Comparison of ENCODE assay signal across 21 mouse cellular contexts in the genomic region with DNA sequence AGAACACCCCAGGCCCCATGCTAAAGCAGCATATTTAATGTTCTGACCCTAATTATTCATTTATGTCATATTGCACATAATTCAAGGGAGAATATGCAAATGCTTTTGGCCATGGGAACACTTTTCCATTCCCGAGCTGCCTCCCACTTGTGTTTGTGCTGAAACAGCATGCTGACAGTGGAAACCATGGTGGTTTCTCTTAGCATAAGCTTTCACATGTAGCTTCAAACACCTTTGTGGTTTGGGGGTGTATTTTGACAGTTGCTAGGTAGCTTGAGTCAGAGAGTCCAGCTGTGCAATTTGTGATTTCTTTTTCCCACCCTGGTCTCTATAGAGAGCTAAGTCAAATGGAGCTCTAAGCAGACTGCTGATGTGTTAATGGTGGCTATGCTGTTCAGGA. TPM values are rescaled to one million over a fixed set of nuclear protein-coding genes. Genes with fewer than 3 reads are reported as not detected.
DNase-seq lines count a peak whose midpoint lies in the region; ATAC-seq lines count a peak whose summit lies in the region.
"Had no signal": no experiment of that assay in that cellular context is flagged by ENCODE, and none has a peak within 500 bp of the region (broad histone marks: within the 10 kb centered on the region; RNA-seq: fewer than 3 reads in every experiment).

No protein-coding gene starts in this region.

- no peak for ATAC-seq in embryonic facial prominence, embryonic 15.5 days (ENCODE audit: insufficient number of reproducible peaks, low FRiP score, low TSS enrichment, low read depth)
- ATAC-seq in limb, embryonic 15.5 days (ENCODE audit: insufficient number of reproducible peaks, low FRiP score, low TSS enrichment, low read depth): no peak
- ATAC-seq in liver, embryonic 12.5 days: no peak
- ATAC-seq: forebrain, embryonic 16.5 days; hindbrain, embryonic 16.5 days had no signal

- no peak for DNase-seq in embryonic facial prominence, embryonic 10.5 days (ENCODE audit: low spot score)
- DNase-seq in limb, embryonic 10.5 days (ENCODE audit: low spot score): no peak
- DNase-seq in thymus, postnatal 10 days (ENCODE audit: low spot score in 2 of 2): peak; percentile 40 to 47
- DNase-seq in thymus, postnatal 4 days: peak; percentile 31
- no peak for DNase-seq in spleen, postnatal 10 days (ENCODE audit: low spot score in 2 of 2)
- DNase-seq: adrenal gland, postnatal 14 days; cerebellum, adult 18-20 months; cerebellum, adult 9-11 months; gastrocnemius, adult 2 months; gastrocnemius, postnatal 25 days; heart, postnatal 10 days; heart, postnatal 4 days had no signal

- H3K4me3 ChIP-seq in embryonic facial prominence, embryonic 15.5 days (replicated peaks): no peak overlapping the region
- H3K4me3 ChIP-seq in embryonic facial prominence, embryonic 10.5 days: no peak overlapping the region
- H3K4me3 ChIP-seq in limb, embryonic 15.5 days: no peak overlapping the region
- H3K4me3 ChIP-seq in limb, embryonic 10.5 days: no peak overlapping the region
- no peak overlapping the region for H3K4me3 ChIP-seq in liver, embryonic 12.5 days
- H3K4me3 ChIP-seq: embryonic facial prominence, embryonic 12.5 days; forebrain, embryonic 12.5 days; gastrocnemius, adult 2 months; heart, embryonic 13.5 days; hindbrain, embryonic 12.5 days had no signal

- H3K9ac ChIP-seq in embryonic facial prominence, embryonic 15.5 days: no peak overlapping the region
- no peak overlapping the region for H3K9ac ChIP-seq in limb, embryonic 15.5 days
- H3K9ac ChIP-seq in liver, embryonic 12.5 days: no peak overlapping the region
- H3K9ac ChIP-seq: embryonic facial prominence, embryonic 12.5 days; forebrain, embryonic 12.5 days; heart, embryonic 13.5 days; hindbrain, embryonic 12.5 days had no signal

- no peaks in the 10 kb centered on the region for H3K36me3 ChIP-seq in embryonic facial prominence, embryonic 15.5 days
- H3K36me3 ChIP-seq in embryonic facial prominence, embryonic 10.5 days (replicated peaks): no peaks in the 10 kb centered on the region
- H3K36me3 ChIP-seq in limb, embryonic 15.5 days: no peaks in the 10 kb centered on the region
- no peaks in the 10 kb centered on the region for H3K36me3 ChIP-seq in limb, embryonic 10.5 days
- no peaks in the 10 kb centered on the region for H3K36me3 ChIP-seq in liver, embryonic 12.5 days
- H3K36me3 ChIP-seq: embryonic facial prominence, embryonic 12.5 days; forebrain, embryonic 12.5 days; heart, embryonic 13.5 days; hindbrain, embryonic 12.5 days had no signal

- no peaks in the 10 kb centered on the region for H3K4me1 ChIP-seq in embryonic facial prominence, embryonic 15.5 days
- no peaks in the 10 kb centered on the region for H3K4me1 ChIP-seq in embryonic facial prominence, embryonic 10.5 days
- no peaks in the 10 kb centered on the region for H3K4me1 ChIP-seq in limb, embryonic 15.5 days
- H3K4me1 ChIP-seq in limb, embryonic 10.5 days: no peaks in the 10 kb centered on the region; the same call in 1 of the 2 replicates
- H3K4me1 ChIP-seq in liver, embryonic 12.5 days: 0 out of 2 replicates have a peak, but pooled peaks cover 3% of the 10 kb centered on the region
- H3K4me1 ChIP-seq: embryonic facial prominence, embryonic 12.5 days; hindbrain, embryonic 12.5 days had no signal

- WGBS in embryonic facial prominence, embryonic 15.5 days: 75% methylated on average over 1 of the region's 1 CpGs
- 86% methylated on average over 1 of the region's 1 CpGs for WGBS in embryonic facial prominence, embryonic 10.5 days
- 72% methylated on average over 1 of the region's 1 CpGs for WGBS in limb, embryonic 15.5 days
- WGBS in limb, embryonic 10.5 days: 93% methylated on average over 1 of the region's 1 CpGs
- WGBS in liver, embryonic 12.5 days (ENCODE audit: insufficient replicate concordance): 64% methylated on average over 1 of the region's 1 CpGs

- H3K4me2 ChIP-seq in embryonic facial prominence, embryonic 15.5 days (replicated peaks): no peak overlapping the region
- no peak overlapping the region for H3K4me2 ChIP-seq in limb, embryonic 15.5 days
- no peak overlapping the region for H3K4me2 ChIP-seq in liver, embryonic 12.5 days
- H3K4me2 ChIP-seq: embryonic facial prominence, embryonic 12.5 days; forebrain, embryonic 12.5 days; heart, embryonic 13.5 days; hindbrain, embryonic 12.5 days had no signal

- H3K27ac ChIP-seq in embryonic facial prominence, embryonic 15.5 days (replicated peaks): 0 out of 2 replicates have a peak overlapping the region, but pooled peaks have one; percentile 7
- H3K27ac ChIP-seq in embryonic facial prominence, embryonic 10.5 days (replicated peaks): no peak overlapping the region
- H3K27ac ChIP-seq in limb, embryonic 15.5 days: peak overlapping the region; percentile 57; the same call in 1 of the 2 replicates
- no peak overlapping the region for H3K27ac ChIP-seq in limb, embryonic 10.5 days
- H3K27ac ChIP-seq in liver, embryonic 12.5 days: no peak overlapping the region
- H3K27ac ChIP-seq: embryonic facial prominence, embryonic 12.5 days; forebrain, embryonic 12.5 days; gastrocnemius, adult 2 months; heart, embryonic 13.5 days; hindbrain, embryonic 12.5 days had no signal

- H3K9me3 ChIP-seq in embryonic facial prominence, embryonic 15.5 days (replicated peaks): no peaks in the 10 kb centered on the region
- no peaks in the 10 kb centered on the region for H3K9me3 ChIP-seq in embryonic facial prominence, embryonic 10.5 days
- H3K9me3 ChIP-seq in limb, embryonic 15.5 days: no peaks in the 10 kb centered on the region
- H3K9me3 ChIP-seq in limb, embryonic 10.5 days (replicated peaks): no peaks in the 10 kb centered on the region
- H3K9me3 ChIP-seq in liver, embryonic 12.5 days (replicated peaks): no peaks in the 10 kb centered on the region
- H3K9me3 ChIP-seq: embryonic facial prominence, embryonic 12.5 days; forebrain, embryonic 12.5 days; heart, embryonic 13.5 days; hindbrain, embryonic 12.5 days had no signal

- no peaks in the 10 kb centered on the region for H3K27me3 ChIP-seq in embryonic facial prominence, embryonic 15.5 days
- H3K27me3 ChIP-seq in embryonic facial prominence, embryonic 10.5 days (replicated peaks; ENCODE audit: low read depth, poor library complexity, severe bottlenecking): no peaks in the 10 kb centered on the region
- no peaks in the 10 kb centered on the region for H3K27me3 ChIP-seq in limb, embryonic 15.5 days
- H3K27me3 ChIP-seq in limb, embryonic 10.5 days (ENCODE audit: low read depth, poor library complexity, severe bottlenecking): no peaks in the 10 kb centered on the region
- H3K27me3 ChIP-seq in liver, embryonic 12.5 days (replicated peaks): no peaks in the 10 kb centered on the region
- H3K27me3 ChIP-seq: embryonic facial prominence, embryonic 12.5 days; forebrain, embryonic 12.5 days; heart, embryonic 13.5 days; hindbrain, embryonic 12.5 days had no signal

RNA-seq across cellular contexts. Expression of gene Plcl1, which starts 42.4 kb away (rescaled TPM):
- polyA plus RNA-seq in embryonic facial prominence, embryonic 15.5 days (2015; fragmentation: Nextera tagmentation; extraction: Ambion mirVana): 2.2 and 2.5 TPM in 2 replicates
- 0.57 and 0.81 TPM in 2 replicates for polyA plus RNA-seq in embryonic facial prominence, embryonic 10.5 days (2016; fragmentation: Nextera tagmentation; extraction: Ambion mirVana)
- polyA plus RNA-seq in limb, embryonic 15.5 days (2015; fragmentation: Nextera tagmentation; extraction: Ambion mirVana): 1.8 and 2.4 TPM in 2 replicates
- 0.28 and 0.54 TPM in 2 replicates for polyA plus RNA-seq in limb, embryonic 10.5 days (2016; fragmentation: Nextera tagmentation; extraction: Ambion mirVana)
- 0.25 and 0.37 TPM in 2 replicates for polyA plus RNA-seq in liver, embryonic 12.5 days (2016; fragmentation: Nextera tagmentation; extraction: Ambion mirVana)

Comparison
In these comparisons a context has a peak if more than half of its experiments do, and no peak if none do; other contexts are left out.
1. H3K27ac ChIP-seq: peak in embryonic facial prominence, embryonic 15.5 days (single experiment) and limb, embryonic 15.5 days (single experiment); none in embryonic facial prominence, embryonic 10.5 days (single experiment), limb, embryonic 10.5 days (single experiment) and liver, embryonic 12.5 days (single experiment).
2. DNase-seq: peak in thymus, postnatal 10 days (2 of 2) and thymus, postnatal 4 days (single experiment); none in embryonic facial prominence, embryonic 10.5 days (single experiment), limb, embryonic 10.5 days (single experiment) and spleen, postnatal 10 days (0 of 2).